Mouse (Mus musculus) CH12.LX (cell line): Measurements from ENCODE around the gene Rpl18a. TPM values are rescaled to one million over a fixed set of nuclear protein-coding genes. Genes with fewer than 3 reads are reported as not detected.

Experiments used
- DNase-seq: peaks from one replicate; pipeline ENCODE4 v3.0.0-alpha.2; 2013; ENCODE audit errors: extremely low read depth
- H3K27ac ChIP-seq: 2 replicates; pipeline ENCODE4 v1.5.1; 2012; ENCODE audit warnings: low read depth, mild to moderate bottlenecking, control low read depth, moderate library complexity; ENCODE audit not compliant: insufficient read depth
- H3K27me3 ChIP-seq: replicated peaks from 2 replicates; pipeline ENCODE3; 2012; ENCODE audit warnings: inconsistent platforms
- H3K36me3 ChIP-seq, 2 experiments: replicated peaks in 1 of 2; 2 replicates each; pipeline versions ENCODE3 to v1.6.1; 2012; ENCODE audit warnings: inconsistent platforms in 1 of 2, low read length in 1 of 2, mild to moderate bottlenecking in 1 of 2, mixed read lengths in 1 of 2, moderate library complexity in 1 of 2; ENCODE audit not compliant: control insufficient read depth in 1 of 2, insufficient read depth in 1 of 2
- H3K4me1 ChIP-seq, 2 experiments: 2 replicates each; pipeline ENCODE4 v1.6.1; 2012; ENCODE audit warnings: inconsistent platforms in 1 of 2, moderate library complexity in 1 of 2; ENCODE audit not compliant: insufficient read depth in 2 of 2, control insufficient read depth in 1 of 2
- H3K4me2 ChIP-seq: 2 replicates; pipeline ENCODE4 v1.6.1; 2012; ENCODE audit warnings: low read depth, mild to moderate bottlenecking, control low read depth; ENCODE audit not compliant: poor library complexity, insufficient read depth, severe bottlenecking
- H3K4me3 ChIP-seq, 3 experiments: fragments of 150-350 bp in 1 of 3; sonication (generic) in 1 of 3; replicated peaks in 1 of 3; 2 replicates each; pipeline versions ENCODE3 to v1.5.1; 2011 to 2012; ENCODE audit warnings: low read depth in 2 of 3, low read length in 2 of 3, mild to moderate bottlenecking in 2 of 3, moderate library complexity in 2 of 3, control low read depth in 1 of 3, improper control_type of control experiment in 1 of 3, inconsistent platforms in 1 of 3, mixed read lengths in 1 of 3; ENCODE audit not compliant: poor library complexity in 1 of 3
- H3K79me2 ChIP-seq: replicated peaks from 2 replicates; pipeline ENCODE4 v1.6.1; 2012; ENCODE audit warnings: mild to moderate bottlenecking, moderate library complexity; ENCODE audit not compliant: control insufficient read depth, poor library complexity, insufficient read depth, severe bottlenecking; ENCODE audit errors: extremely low read depth
- H3K9ac ChIP-seq: 2 replicates; pipeline ENCODE4 v1.6.1; 2012; ENCODE audit warnings: low read depth, mild to moderate bottlenecking, control low read depth, moderate library complexity; ENCODE audit not compliant: insufficient read depth
- H3K9me3 ChIP-seq: replicated peaks from 2 replicates; pipeline ENCODE3; 2012; ENCODE audit warnings: low read length, inconsistent platforms, mixed read lengths
- CTCF ChIP-seq, 2 experiments: IDR thresholded peaks in 1 of 2; conservative IDR thresholded peaks in 1 of 2; 2 replicates each; pipeline ENCODE4 v1.5.1; 2011 to 2012; ENCODE audit warnings: low read depth in 2 of 2, low read length in 2 of 2, improper control_type of control experiment in 1 of 2, inconsistent platforms in 1 of 2, mild to moderate bottlenecking in 1 of 2, moderate library complexity in 1 of 2
- EP300 ChIP-seq: IDR thresholded peaks from 2 replicates; pipeline ENCODE4 v1.6.1; 2011; ENCODE audit warnings: low read length, improper control_type of control experiment
- JUN ChIP-seq: IDR thresholded peaks from 2 replicates; pipeline ENCODE4 v1.6.1; 2011; ENCODE audit warnings: low read depth, mild to moderate bottlenecking, low read length, improper control_type of control experiment, moderate library complexity; ENCODE audit not compliant: insufficient read depth
- KAT2A ChIP-seq: IDR thresholded peaks from 2 replicates; pipeline ENCODE4 v1.6.1; 2012; ENCODE audit warnings: low read length, improper control_type of control experiment, inconsistent platforms; ENCODE audit not compliant: insufficient replicate concordance
- MAFK ChIP-seq: IDR thresholded peaks from 2 replicates; pipeline ENCODE4 v1.6.1; 2011; ENCODE audit warnings: low read length, improper control_type of control experiment; ENCODE audit not compliant: insufficient replicate concordance
- MEF2A ChIP-seq: IDR thresholded peaks from 2 replicates; pipeline ENCODE4 v1.6.1; 2014; ENCODE audit warnings: low read depth, mild to moderate bottlenecking, inconsistent platforms, low read length, improper control_type of control experiment, borderline replicate concordance
- POLR2AphosphoS2 ChIP-seq: IDR thresholded peaks from 2 replicates; pipeline ENCODE4 v1.6.1; 2011; ENCODE audit warnings: low read depth, low read length, improper control_type of control experiment
- USF1 ChIP-seq: IDR thresholded peaks from 2 replicates; pipeline ENCODE4 v1.6.1; 2014; ENCODE audit warnings: low read depth, mild to moderate bottlenecking, inconsistent platforms, low read length, improper control_type of control experiment
- USF2 ChIP-seq: conservative IDR thresholded peaks from 2 replicates; pipeline ENCODE4 v1.6.1; 2011; ENCODE audit warnings: low read depth, low read length, improper control_type of control experiment
- ZKSCAN1 ChIP-seq: IDR thresholded peaks from 2 replicates; pipeline ENCODE4 v1.6.1; 2012; ENCODE audit warnings: low read depth, inconsistent platforms, low read length, improper control_type of control experiment, borderline replicate concordance
- dilution Hi-C: fragments of 300-500 bp; cut with MboI; formaldehyde crosslinking; loops from 2 replicates; pipeline ENCODE4 v1.14.3; 2020; ENCODE audit warnings: low sequenced_read_pairs; ENCODE audit not compliant: extremely low pct_unique_long_range_greater_than_20kb, extremely low pct_ligation_motif_present
- in situ Hi-C: fragments of 300-500 bp; cut with MboI; formaldehyde crosslinking; loops from 3 replicates; pipeline ENCODE4 v1.14.3; 2019; ENCODE audit warnings: low sequenced_read_pairs, low pct_ligation_motif_present, low pct_unique_long_range_greater_than_20kb, mixed read lengths
- polyA plus RNA-seq: library from polyadenylated mRNA; unstranded; fragments of >175 nt; gene quantifications from 2 replicates; pipeline ENCODE4 v1.2.1, GENCODE M21; 2012; ENCODE audit warnings: low read depth; ENCODE audit not compliant: insufficient read length
- total RNA-seq, 2 experiments: library from RNA; depleted of rRNA; stranded (reverse); fragments of 300-350 nt in 1 of 2; fragments of >200 nt in 1 of 2; gene quantifications; 2 replicates each; pipeline ENCODE4 v1.2.3; 2012 to 2014

The Rpl18a gene
- total and polyA plus RNA-seq, 3 experiments = 2,035 to 5,917 (median 3,837) TPM

DNA sequence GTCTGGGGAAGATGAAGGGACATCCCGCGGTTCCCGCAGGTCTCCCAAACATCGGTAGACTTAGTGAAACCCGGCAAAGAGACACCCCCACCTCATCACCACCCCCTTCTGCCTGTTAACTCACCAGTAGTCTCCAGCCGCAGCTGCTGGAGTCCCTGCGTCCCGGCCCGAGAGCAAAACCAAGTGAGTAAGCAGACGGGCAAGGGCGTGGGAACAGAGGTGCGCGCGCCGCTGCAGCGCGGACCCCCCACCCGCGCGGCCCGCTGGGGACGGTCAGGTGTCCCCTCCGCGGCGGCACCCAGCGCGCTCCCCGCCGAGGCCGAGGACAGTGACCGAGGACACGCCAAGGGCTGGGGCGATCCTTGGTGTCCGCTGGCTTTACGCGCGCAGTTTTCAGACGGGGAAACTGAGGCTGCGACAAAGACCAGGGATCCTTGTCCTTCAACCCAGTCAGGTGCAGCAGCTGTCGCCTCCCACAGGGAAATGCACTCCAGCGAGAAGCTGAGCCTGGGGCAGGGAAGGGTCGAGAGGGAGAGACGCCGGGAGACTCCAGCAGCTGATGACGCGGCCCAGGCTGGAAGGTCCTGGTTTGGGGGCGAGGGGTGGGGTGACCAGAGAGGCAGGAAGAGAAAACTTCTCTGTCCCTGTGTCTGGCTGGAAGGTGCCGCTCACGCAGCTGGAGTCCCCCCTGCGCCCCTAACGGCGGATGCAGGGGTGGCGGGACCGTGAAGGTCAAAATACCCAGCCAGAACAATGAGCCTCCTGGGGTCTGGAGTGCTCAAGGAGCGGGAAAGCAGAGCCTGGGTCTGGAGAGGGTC is 34.2 kb downstream of the Rpl18a start, which contains the start of gene Kcnn1:
TSS of gene Kcnn1 (minus strand) at position 435 of the 818 bp plus-strand sequence.
- no peak for DNase-seq
- TF ChIP-seq CTCF (conservative IDR thresholded peaks at IDR 0.05 in 1 of 2, IDR thresholded peaks at IDR 0.05 in 1 of 2; ENCODE audit: low read depth in 2 of 2, low read length in 2 of 2) (peak in 1 of 2 experiments; percentile 16; a peak in 1 of 4 replicates), MEF2A (no peak)
- Histone ChIP-seq H3K4me3 (no peak within 1 kb of the TSS), H3K27me3 (peaks cover 59% of the 10 kb centered on the region), H3K9ac (no peak within 1 kb of the TSS), H3K9me3 (no peaks in the 10 kb centered on the region), H3K36me3 (peaks cover 5 to 12% of the 10 kb centered on the region in 2 experiments), H3K4me2 (peak within 1 kb of the TSS; percentile 86), H3K4me1 (peaks cover 12 to 42% of the 10 kb centered on the region in 2 experiments), H3K79me2 (no peaks in the 10 kb centered on the region), H3K27ac (no peak within 1 kb of the TSS)
- in situ Hi-C loops (no loop called here), dilution Hi-C loops (no loop called here)

DNA sequence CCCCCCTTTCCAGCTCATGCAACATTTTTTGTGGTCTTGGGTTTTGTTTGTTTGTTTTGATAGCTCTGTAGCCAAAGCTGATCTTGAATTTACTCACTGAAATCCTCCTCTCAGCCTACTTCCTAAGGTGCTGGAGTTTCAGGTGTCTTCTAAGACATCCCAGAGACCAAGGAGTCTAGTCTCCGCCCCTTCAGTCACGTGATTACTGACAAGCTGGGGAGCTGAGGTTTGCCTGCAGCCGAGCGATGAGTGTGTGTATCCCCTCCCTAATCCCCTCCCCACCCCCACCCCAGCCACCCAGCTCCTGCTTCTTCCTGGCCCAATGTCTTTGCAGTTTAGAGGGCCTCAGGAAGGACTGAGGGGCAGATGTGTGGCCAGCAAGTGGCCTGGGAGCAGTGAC is 39.7 kb downstream of the Rpl18a start:
- no peak overlapping the region for H3K9ac ChIP-seq
- no peaks in the 10 kb centered on the region for H3K9me3 ChIP-seq
- no peaks in the 10 kb centered on the region for H3K79me2 ChIP-seq
- dilution Hi-C loops = no loop called here
- peaks cover 14 to 36% of the 10 kb centered on the region in 2 experiments for H3K4me1 ChIP-seq
- H3K27me3 ChIP-seq = peaks cover 56% of the 10 kb centered on the region
- in situ Hi-C loops = no loop called here
- no peak overlapping the region for H3K27ac ChIP-seq
- H3K36me3 ChIP-seq = no peaks in the 10 kb centered on the region
- no peak overlapping the region for H3K4me2 ChIP-seq
- no peak overlapping the region for H3K4me3 ChIP-seq
- no peak for DNase-seq
- peak; percentile 62 for TF ChIP-seq USF1
- peak; percentile 56 for TF ChIP-seq USF2
- TF ChIP-seq JUN = no peak
- TF ChIP-seq, all 38 proteins: peak for 2

DNA sequence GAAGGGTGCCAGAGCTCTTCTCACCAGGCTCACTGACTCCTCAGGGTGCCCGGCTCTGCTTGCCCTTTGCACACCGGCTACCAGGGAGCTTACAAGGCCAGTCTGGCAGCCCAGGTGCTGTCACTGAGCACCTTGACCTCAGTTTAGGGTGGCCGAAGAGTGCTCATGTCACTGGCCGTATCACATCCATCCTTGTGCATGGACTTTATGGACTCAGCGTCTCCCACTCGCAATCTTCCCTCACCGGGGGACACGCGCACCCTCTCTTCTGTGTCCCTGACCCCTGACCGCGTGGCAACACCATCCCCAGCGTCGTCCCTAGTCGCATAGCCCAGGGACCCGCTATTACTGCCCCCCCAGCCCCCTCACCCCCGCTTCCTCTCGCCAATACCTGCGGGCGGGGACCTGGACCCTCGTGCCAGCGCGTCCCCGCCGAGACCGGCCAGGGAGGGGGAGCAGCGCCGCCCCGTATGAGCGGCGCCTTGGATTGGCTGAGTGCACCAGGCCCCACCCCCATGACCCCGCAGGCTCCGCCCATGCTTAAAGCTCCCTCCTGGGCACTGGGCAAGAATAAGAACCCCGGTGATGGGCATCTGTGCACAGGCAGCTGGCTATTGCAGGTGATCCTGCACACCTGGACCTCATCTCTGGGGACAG is 40.5 kb downstream of the Rpl18a start:
- dilution Hi-C loops (no loop called here), in situ Hi-C loops (no loop called here)
- DNase-seq = no peak
- H3K27me3 ChIP-seq = peaks cover 54% of the 10 kb centered on the region
- H3K9ac ChIP-seq = no peak overlapping the region
- H3K36me3 ChIP-seq = no peaks in the 10 kb centered on the region
- H3K9me3 ChIP-seq = no peaks in the 10 kb centered on the region
- no peak overlapping the region for H3K4me2 ChIP-seq
- no peak overlapping the region for H3K4me3 ChIP-seq
- H3K27ac ChIP-seq = no peak overlapping the region
- H3K79me2 ChIP-seq = no peaks in the 10 kb centered on the region
- peaks cover 14 to 36% of the 10 kb centered on the region in 2 experiments for H3K4me1 ChIP-seq
- no peak for TF ChIP-seq MAFK
- no peak for TF ChIP-seq ZKSCAN1
- TF ChIP-seq KAT2A = no peak
- TF ChIP-seq EP300 = no peak
- no peak for TF ChIP-seq POLR2AphosphoS2
